Mouse (Mus musculus): ENCODE data around the gene Prss43. TPM values are rescaled to one million over a fixed set of nuclear protein-coding genes. Genes with fewer than 3 reads are reported as not detected.

Prss43 gene
- polyA plus RNA-seq, 1 experiment from 2014 or later, result not detected

GRCm38 (mm10) chr9:110855903-110856302, 29.4 kb downstream of the Prss43 start:
- DNase-seq (ENCODE audit: low spot score) (no peak), ATAC-seq (ENCODE audit: low read depth) (no peak)
- Histone ChIP-seq H3K4me3 (ENCODE audit: low read depth, low read length) (no peak overlapping the region), H3K27ac (replicated peaks; ENCODE audit: low read depth, low read length) (no peak overlapping the region), H3K4me1 (ENCODE audit: control insufficient read depth, insufficient read depth, low read length) (peaks cover 4% of the 10 kb centered on the region; the same call in 1 of the 2 replicates), H3K9me3 (ENCODE audit: control insufficient read depth, low read length) (no peaks in the 10 kb centered on the region), H3K36me3 (ENCODE audit: control insufficient read depth, insufficient read depth, low read length) (no peaks in the 10 kb centered on the region), H3K4me2 (ENCODE audit: low read depth, low read length) (no peak overlapping the region), H3K27me3 (replicated peaks; ENCODE audit: control insufficient read depth, insufficient read depth, low read length) (peaks cover 12% of the 10 kb centered on the region), H3K9ac (ENCODE audit: low read depth, low read length) (no peak overlapping the region)
- WGBS, result 69% methylated on average over 7 of the region's 7 CpGs

- H3K4me3 ChIP-seq (ENCODE audit: low read depth, low read length), result no peak overlapping the region
- H3K4me2 ChIP-seq (ENCODE audit: low read depth, low read length), result no peak overlapping the region
- no peaks in the 10 kb centered on the region for H3K9me3 ChIP-seq (ENCODE audit: control insufficient read depth, low read length)
- H3K27me3 ChIP-seq (replicated peaks; ENCODE audit: control insufficient read depth, insufficient read depth, low read length), result peaks cover 12% of the 10 kb centered on the region
- WGBS, result 74% methylated on average over 4 of the region's 4 CpGs
- DNase-seq (ENCODE audit: low spot score) (no peak), ATAC-seq (ENCODE audit: low read depth) (no peak)
- no peak overlapping the region for H3K27ac ChIP-seq (replicated peaks; ENCODE audit: low read depth, low read length)
- no peak overlapping the region for H3K9ac ChIP-seq (ENCODE audit: low read depth, low read length)
- H3K4me1 ChIP-seq (ENCODE audit: control insufficient read depth, insufficient read depth, low read length), result peaks cover 4% of the 10 kb centered on the region; the same call in 1 of the 2 replicates
- H3K36me3 ChIP-seq (ENCODE audit: control insufficient read depth, insufficient read depth, low read length), result no peaks in the 10 kb centered on the region
These were observed 30.4 kb downstream of the Prss43 start for GRCm38 (mm10) chr9:110856920-110857319.

GRCm38 (mm10) chr9:110857781-110858472, 31.4 kb downstream of the Prss43 start, which contains the start of gene Prss50:
Gene Prss50 (plus strand): TSS chr9:110857967.
- H3K9ac ChIP-seq (ENCODE audit: low read depth, low read length), result no peak within 1 kb of the TSS
- WGBS, result 11% methylated on average over 30 of the region's 50 CpGs
- DNase-seq (ENCODE audit: low spot score) (no peak), ATAC-seq (ENCODE audit: low read depth) (no peak)
- H3K27ac ChIP-seq (replicated peaks; ENCODE audit: low read depth, low read length), result no peak within 1 kb of the TSS
- H3K4me3 ChIP-seq (ENCODE audit: low read depth, low read length), result peak within 1 kb of the TSS; percentile 30
- H3K27me3 ChIP-seq (replicated peaks; ENCODE audit: control insufficient read depth, insufficient read depth, low read length), result peaks cover 12% of the 10 kb centered on the region
- no peaks in the 10 kb centered on the region for H3K9me3 ChIP-seq (ENCODE audit: control insufficient read depth, low read length)
- H3K36me3 ChIP-seq (ENCODE audit: control insufficient read depth, insufficient read depth, low read length), result no peaks in the 10 kb centered on the region
- peak within 1 kb of the TSS; percentile 57 for H3K4me2 ChIP-seq (ENCODE audit: low read depth, low read length)
- peaks cover 4% of the 10 kb centered on the region; the same call in 1 of the 2 replicates for H3K4me1 ChIP-seq (ENCODE audit: control insufficient read depth, insufficient read depth, low read length)

- ATAC-seq (ENCODE audit: low read depth) (no peak), DNase-seq (ENCODE audit: low spot score) (no peak)
- WGBS, result 25% methylated on average over 5 of the region's 5 CpGs
- H3K9me3 ChIP-seq (ENCODE audit: control insufficient read depth, low read length), result no peaks in the 10 kb centered on the region
- H3K4me1 ChIP-seq (ENCODE audit: control insufficient read depth, insufficient read depth, low read length), result peaks cover 4% of the 10 kb centered on the region; the same call in 1 of the 2 replicates
- H3K9ac ChIP-seq (ENCODE audit: low read depth, low read length), result no peak overlapping the region
- H3K27me3 ChIP-seq (replicated peaks; ENCODE audit: control insufficient read depth, insufficient read depth, low read length), result peaks cover 12% of the 10 kb centered on the region
- H3K27ac ChIP-seq (replicated peaks; ENCODE audit: low read depth, low read length), result no peak overlapping the region
- H3K36me3 ChIP-seq (ENCODE audit: control insufficient read depth, insufficient read depth, low read length), result no peaks in the 10 kb centered on the region
- no peak overlapping the region for H3K4me2 ChIP-seq (ENCODE audit: low read depth, low read length)
- no peak overlapping the region for H3K4me3 ChIP-seq (ENCODE audit: low read depth, low read length)
These were observed 32.0 kb downstream of the Prss43 start for GRCm38 (mm10) chr9:110858523-110858922.

GRCm38 (mm10) chr9:110858967-110859596, 32.6 kb downstream of the Prss43 start:
- Histone ChIP-seq H3K4me3 (ENCODE audit: low read depth, low read length) (no peak overlapping the region), H3K9me3 (ENCODE audit: control insufficient read depth, low read length) (no peaks in the 10 kb centered on the region), H3K36me3 (ENCODE audit: control insufficient read depth, insufficient read depth, low read length) (no peaks in the 10 kb centered on the region), H3K27me3 (replicated peaks; ENCODE audit: control insufficient read depth, insufficient read depth, low read length) (peaks cover 12% of the 10 kb centered on the region), H3K4me1 (ENCODE audit: control insufficient read depth, insufficient read depth, low read length) (peaks cover 4% of the 10 kb centered on the region; the same call in 1 of the 2 replicates), H3K9ac (ENCODE audit: low read depth, low read length) (no peak overlapping the region), H3K4me2 (ENCODE audit: low read depth, low read length) (no peak overlapping the region), H3K27ac (replicated peaks; ENCODE audit: low read depth, low read length) (no peak overlapping the region)
- ATAC-seq (ENCODE audit: low read depth), result no peak
- DNase-seq (ENCODE audit: low spot score), result no peak
- WGBS, result 81% methylated on average over 5 of the region's 5 CpGs

- H3K27ac ChIP-seq (replicated peaks; ENCODE audit: low read depth, low read length), result no peak overlapping the region
- H3K27me3 ChIP-seq (replicated peaks; ENCODE audit: control insufficient read depth, insufficient read depth, low read length), result peaks cover 20% of the 10 kb centered on the region
- H3K9me3 ChIP-seq (ENCODE audit: control insufficient read depth, low read length), result no peaks in the 10 kb centered on the region
- no peak overlapping the region for H3K4me2 ChIP-seq (ENCODE audit: low read depth, low read length)
- no peak overlapping the region for H3K9ac ChIP-seq (ENCODE audit: low read depth, low read length)
- H3K4me3 ChIP-seq (ENCODE audit: low read depth, low read length), result no peak overlapping the region
- 20% methylated on average over 7 of the region's 7 CpGs for WGBS
- no peaks in the 10 kb centered on the region for H3K36me3 ChIP-seq (ENCODE audit: control insufficient read depth, insufficient read depth, low read length)
- ATAC-seq (ENCODE audit: low read depth), result no peak
- no peak for DNase-seq (ENCODE audit: low spot score)
- H3K4me1 ChIP-seq (ENCODE audit: control insufficient read depth, insufficient read depth, low read length), result peaks cover 19% of the 10 kb centered on the region
These were observed 44.5 kb downstream of the Prss43 start for GRCm38 (mm10) chr9:110871030-110871429.

GRCm38 (mm10) chr9:110873681-110874659, 47.5 kb downstream of the Prss43 start:
- ATAC-seq (ENCODE audit: low read depth), result peak; percentile 23; the same call in 1 of the 2 replicates
- H3K4me2 ChIP-seq (ENCODE audit: low read depth, low read length), result peak overlapping the region; percentile 54
- no peaks in the 10 kb centered on the region for H3K9me3 ChIP-seq (ENCODE audit: control insufficient read depth, low read length)
- H3K4me3 ChIP-seq (ENCODE audit: low read depth, low read length), result peak overlapping the region; percentile 22
- H3K4me1 ChIP-seq (ENCODE audit: control insufficient read depth, insufficient read depth, low read length), result peaks cover 19% of the 10 kb centered on the region
- WGBS, result 7% methylated on average over 39 of the region's 40 CpGs
- H3K36me3 ChIP-seq (ENCODE audit: control insufficient read depth, insufficient read depth, low read length), result no peaks in the 10 kb centered on the region
- peaks cover 20% of the 10 kb centered on the region for H3K27me3 ChIP-seq (replicated peaks; ENCODE audit: control insufficient read depth, insufficient read depth, low read length)
- H3K9ac ChIP-seq (ENCODE audit: low read depth, low read length), result peak overlapping the region; percentile 22; the same call in 1 of the 2 replicates
- DNase-seq (ENCODE audit: low spot score), result peak; percentile 61
- no peak overlapping the region for H3K27ac ChIP-seq (replicated peaks; ENCODE audit: low read depth, low read length)

- no peak overlapping the region for H3K27ac ChIP-seq (replicated peaks; ENCODE audit: low read depth, low read length)
- H3K36me3 ChIP-seq (ENCODE audit: control insufficient read depth, insufficient read depth, low read length), result no peaks in the 10 kb centered on the region
- H3K4me1 ChIP-seq (ENCODE audit: control insufficient read depth, insufficient read depth, low read length), result peaks cover 24% of the 10 kb centered on the region
- H3K4me3 ChIP-seq (ENCODE audit: low read depth, low read length), result no peak overlapping the region
- H3K4me2 ChIP-seq (ENCODE audit: low read depth, low read length), result no peak overlapping the region
- 15% methylated on average over 3 of the region's 3 CpGs for WGBS
- ATAC-seq (ENCODE audit: low read depth), result peak; percentile 27; the same call in 1 of the 2 replicates
- H3K27me3 ChIP-seq (replicated peaks; ENCODE audit: control insufficient read depth, insufficient read depth, low read length), result peaks cover 20% of the 10 kb centered on the region
- DNase-seq (ENCODE audit: low spot score), result peak; percentile 32
- no peaks in the 10 kb centered on the region for H3K9me3 ChIP-seq (ENCODE audit: control insufficient read depth, low read length)
- H3K9ac ChIP-seq (ENCODE audit: low read depth, low read length), result no peak overlapping the region
These were observed 48.2 kb downstream of the Prss43 start for GRCm38 (mm10) chr9:110874660-110875191.

Measured in embryonic facial prominence, embryonic 14.5 days (tissue).